Mouse (Mus musculus): ENCODE measurements at regions not wholly inside any gene's neighbourhood (a gene's known extent, or its start where the extent isn't known, plus 50 kb on each side); places are given as distances from the start of the nearest gene placed in this dataset.
"Not testable (repeated sequence)": the region's sequence is repeated elsewhere in the genome, so short reads cannot be mapped to it uniquely, and the experiment has no call there.

DNA sequence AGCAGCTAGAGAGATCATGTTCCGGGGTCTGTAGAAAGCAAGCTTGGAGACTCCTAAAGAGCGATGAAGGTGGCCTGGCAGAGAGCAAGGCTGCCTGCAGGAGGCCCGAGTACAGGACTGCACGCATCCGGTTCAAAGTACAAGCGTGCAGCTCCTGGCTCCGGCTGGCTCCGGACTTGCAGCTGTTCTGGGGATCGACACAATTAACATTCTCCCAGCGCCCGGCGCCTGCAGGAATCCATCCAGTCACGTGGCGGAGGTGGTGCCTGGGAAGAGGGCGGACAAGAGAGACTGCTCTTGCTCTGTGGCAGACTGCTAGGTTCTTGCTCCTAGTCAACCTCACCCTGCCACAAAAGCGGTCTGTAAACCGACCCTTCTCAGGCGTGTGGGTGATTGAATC lies 86.9 kb downstream of the Bdh1 start:
- peak; percentile 82 to 85 for DNase-seq (ENCODE audit: low spot score in 2 of 2)

DNA sequence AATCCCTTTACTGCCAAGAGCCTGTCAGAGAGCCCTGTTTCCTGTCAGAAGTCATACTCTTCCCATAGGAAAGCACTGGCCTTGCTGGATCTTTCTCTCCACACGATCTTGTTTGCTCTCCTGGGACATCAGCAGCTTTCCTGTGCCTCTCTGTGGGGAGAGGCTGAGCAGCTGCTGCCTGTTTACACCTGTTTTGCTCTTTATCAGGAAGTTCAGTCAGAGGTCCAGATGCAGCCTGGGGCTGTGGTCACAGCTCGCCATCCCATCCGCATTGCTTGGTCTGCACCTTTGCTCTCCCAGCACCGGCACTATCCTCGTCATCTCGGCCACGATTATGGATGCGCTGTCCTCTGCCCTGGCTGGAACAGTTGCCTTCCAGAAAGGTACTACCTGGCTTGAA lies 88.0 kb downstream of the Bdh1 start:
- DNase-seq (ENCODE audit: low spot score in 2 of 2): peak in 1 of 2 experiments; percentile 24

DNA sequence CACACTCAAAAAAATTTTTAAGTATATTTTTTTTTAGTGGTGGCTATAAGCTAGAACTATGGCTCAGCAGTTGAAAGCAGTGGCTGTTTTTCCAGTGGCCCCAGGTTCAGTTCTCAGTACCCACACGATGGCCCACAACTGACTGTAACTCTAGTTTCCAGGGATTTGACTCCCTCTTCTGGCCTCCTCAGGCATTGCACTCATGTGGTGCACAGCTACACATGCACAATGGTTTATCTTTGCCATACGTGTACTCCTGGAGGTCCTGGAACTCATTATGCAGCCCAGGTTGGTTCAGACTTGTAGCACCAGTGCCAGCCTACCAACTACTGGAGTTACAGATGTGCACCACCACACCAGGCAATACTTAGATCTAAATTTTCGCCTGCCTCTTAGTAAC lies 96.7 kb downstream of the Bdh1 start:
- no peak for DNase-seq (ENCODE audit: low spot score in 2 of 2)

DNA sequence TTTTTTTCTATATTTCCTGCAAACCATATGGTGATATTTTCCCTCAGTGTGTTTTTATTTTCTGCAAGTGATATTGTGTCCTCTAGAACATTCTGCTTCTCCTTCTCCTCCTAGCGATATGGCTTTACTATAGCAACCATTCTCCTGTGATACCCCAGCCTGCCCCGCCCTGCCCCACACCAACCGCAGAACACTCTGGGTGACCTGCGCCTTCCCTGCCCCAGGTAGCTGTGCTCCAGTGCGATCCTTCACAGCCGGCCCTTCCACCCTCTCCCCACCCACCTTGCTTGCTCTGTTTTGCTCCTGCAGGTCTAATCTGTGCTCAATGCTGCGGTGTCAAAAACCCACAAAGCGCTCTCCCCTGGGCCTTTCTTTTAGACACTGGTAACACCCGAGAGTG lies 98.0 kb downstream of the Bdh1 start:
- DNase-seq (ENCODE audit: low spot score in 2 of 2): no peak

DNA sequence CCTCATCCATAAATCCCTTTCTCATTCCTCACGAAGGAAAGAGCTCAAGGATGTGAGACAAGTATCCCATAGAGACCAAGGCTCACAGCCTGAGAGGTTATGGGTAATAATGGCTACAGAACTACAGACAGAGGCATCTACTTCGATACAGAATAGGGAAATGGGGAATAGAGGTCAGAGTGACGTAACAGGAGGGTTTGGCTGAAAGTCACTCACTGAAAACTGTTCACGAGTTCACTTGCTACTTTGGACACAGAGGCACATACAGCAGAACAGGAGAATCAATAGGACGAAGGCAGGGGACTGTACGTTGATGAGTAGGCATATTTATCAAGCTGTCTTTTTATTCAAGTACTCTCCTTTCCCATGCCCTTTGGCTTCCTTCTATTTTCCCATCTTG lies 99.7 kb downstream of the Bdh1 start:
- DNase-seq (ENCODE audit: low spot score in 2 of 2): no peak

DNA sequence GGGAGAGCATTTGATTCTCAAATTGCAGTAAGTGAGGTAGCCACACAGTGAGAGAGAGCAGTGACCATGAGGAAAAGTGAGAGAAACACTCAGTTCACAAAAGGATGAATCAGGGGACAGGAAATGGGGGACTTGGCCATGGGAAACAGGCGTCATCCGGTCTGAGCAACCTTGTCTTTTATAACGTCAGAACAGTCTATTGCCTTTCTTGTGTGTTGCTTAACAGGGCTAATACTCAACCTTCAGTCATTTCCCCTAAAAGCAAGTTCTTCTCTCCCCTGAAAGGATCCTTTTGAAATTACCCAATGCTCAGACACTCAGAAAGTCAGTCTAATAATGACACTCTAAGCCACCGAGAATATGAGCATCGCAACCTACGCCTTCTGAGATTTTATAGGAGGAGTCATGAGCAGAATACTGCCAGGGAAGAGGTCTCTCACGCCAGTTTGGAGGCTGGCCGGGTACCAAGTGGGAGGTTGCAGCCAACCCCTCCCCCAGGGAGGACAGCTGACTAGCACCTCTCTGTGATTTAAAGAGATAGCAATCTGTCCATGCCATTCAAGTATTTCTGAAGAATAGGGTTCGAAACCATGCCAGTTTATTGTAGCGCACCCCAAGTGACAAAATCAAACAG lies 104.7 kb downstream of the Bdh1 start:
- no peak for DNase-seq (ENCODE audit: low spot score in 2 of 2)

DNA sequence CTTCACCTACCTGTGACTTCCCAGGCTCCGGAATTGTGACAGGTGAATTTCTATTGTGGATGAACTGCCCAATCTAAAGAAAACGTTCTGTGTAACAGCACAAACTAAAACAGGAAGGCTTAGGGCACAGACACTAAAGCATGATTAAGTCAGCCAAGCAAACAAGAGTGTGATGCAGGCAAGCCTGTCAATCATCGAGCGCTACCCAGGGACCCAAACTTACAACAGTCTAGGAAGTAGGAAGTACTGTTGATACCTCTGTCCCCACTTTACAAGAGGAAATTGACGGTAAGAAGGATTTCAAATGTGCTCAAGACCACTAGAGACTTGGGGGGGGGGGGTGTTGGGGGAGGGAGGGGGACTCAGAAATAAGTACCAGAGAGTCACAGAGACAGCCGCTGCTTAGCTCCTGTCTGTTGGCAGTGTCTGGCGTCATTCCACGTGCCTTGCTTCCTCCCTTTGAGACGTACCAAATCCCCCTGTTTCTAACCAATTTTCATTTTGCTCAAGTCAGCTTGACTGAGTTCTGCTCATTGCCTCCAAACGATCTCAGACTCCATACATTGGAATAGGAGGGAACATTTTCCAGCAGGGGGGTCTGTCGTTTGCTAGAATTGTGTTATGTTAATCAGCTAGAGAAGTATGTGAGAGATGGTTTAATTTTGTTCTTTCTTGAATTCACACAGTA lies 106.7 kb downstream of the Bdh1 start:
- no peak for DNase-seq (ENCODE audit: low spot score in 2 of 2)

DNA sequence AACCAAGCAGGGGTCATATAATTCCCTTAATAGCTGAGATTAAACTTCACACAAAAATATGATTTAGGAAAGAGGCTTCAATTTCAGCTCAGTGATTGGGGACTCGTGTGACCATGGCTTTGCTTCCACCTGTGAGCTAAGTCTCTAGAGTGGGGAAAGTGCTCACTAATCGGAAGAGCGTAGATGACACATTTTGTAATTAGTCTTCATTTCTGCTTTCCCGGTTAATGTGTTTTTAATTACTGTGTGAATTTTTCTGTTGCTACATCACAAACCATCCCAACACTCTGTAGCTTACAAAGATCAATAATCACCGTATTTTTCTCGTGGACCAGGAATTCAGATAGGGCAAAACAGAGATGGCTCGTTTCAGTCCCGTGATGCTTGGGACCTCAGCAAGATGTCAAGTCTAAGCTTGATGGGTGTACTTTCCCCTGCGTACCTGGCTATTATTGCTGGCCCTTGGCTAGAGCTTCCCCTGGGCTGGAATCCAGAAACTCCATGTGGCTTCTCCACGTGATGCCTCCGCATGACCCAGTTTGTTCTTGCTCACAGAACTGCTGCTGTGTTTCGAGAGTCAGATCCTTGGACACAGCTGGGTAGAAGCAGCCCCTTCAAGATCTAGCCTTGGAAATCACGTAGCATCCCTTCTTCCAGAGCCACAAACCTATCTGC lies 107.3 kb downstream of the Bdh1 start:
- peak; percentile 24 to 46 for DNase-seq (ENCODE audit: low spot score in 2 of 2)

DNA sequence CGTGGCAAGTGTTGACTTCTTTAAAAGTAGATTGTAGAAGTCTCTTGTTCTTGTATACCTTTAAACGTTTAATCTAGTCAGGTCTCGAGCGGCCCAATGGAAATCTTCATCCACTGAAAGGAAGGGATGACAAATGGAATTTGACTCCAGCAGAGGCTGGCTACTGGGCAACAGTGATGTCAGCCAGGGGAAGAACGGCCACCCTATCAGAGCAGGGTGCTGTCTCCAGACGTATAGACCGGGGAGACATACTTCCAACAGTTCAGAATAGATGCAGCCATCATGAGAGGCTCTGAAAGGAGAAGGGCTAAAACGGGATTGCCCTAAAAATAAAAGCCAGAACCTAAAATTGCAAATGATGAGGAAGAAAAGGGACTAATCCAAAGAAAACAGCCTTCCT lies 108.0 kb downstream of the Bdh1 start:
- DNase-seq (ENCODE audit: low spot score in 2 of 2): no peak

DNA sequence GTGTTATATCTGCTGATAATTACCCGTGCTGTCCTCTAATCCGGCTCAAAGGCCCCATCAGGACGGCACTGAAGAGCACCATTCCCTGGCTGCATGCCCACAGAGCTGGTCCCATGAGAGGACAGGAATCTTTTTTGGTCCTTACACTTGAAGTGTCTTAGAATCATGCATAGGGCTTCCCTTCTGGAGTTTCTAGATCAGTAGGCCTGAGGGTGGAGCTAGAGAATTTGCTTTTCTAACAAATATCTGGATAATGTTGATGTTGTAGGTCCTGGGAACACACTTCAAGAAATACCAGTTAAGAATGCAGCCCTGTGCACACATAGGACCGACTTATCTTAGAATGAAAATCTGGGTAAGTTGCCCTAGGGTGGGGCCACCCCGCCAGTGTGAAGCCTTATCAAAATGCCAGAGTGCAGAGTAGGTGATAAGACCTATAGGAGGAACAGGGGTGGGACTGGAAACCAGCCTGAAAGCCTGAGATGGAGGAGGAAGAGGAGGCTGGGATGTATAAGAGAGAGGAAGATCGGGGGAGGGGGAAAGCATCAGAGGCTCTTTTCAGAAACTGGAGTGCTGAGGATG lies 111.2 kb downstream of the Bdh1 start:
- DNase-seq (ENCODE audit: low spot score in 2 of 2): no peak

DNA sequence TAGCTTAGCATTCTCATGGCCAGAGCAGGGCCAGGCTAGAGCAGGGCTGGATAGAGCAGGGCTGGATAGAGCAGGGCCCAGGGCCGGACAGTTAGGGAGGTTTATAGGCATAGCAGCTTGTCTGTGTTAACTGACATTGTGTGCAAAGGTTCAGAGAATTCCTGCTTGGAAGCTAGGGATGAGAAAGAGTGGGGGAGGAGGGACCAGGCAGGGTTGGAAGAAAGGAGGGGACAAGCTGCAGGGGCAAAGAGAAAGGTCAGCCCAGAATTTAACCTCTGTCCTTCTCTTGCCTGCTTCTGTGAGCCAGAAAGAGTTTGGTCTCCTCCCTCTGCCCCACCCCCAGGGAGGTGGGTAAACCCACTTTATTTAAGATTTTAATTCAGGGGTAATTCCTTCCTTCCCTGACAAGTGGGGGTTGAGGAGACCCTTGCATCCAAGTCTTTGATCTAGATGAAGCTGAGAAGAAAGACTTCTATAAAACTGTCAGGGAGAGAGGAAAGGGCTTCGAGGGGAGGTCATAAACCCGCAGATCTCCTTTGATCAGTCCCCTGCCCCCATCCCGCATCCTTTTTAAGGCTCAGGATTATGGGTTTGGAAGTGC lies 112.9 kb downstream of the Bdh1 start:
- no peak for DNase-seq (ENCODE audit: low spot score in 2 of 2)

DNA sequence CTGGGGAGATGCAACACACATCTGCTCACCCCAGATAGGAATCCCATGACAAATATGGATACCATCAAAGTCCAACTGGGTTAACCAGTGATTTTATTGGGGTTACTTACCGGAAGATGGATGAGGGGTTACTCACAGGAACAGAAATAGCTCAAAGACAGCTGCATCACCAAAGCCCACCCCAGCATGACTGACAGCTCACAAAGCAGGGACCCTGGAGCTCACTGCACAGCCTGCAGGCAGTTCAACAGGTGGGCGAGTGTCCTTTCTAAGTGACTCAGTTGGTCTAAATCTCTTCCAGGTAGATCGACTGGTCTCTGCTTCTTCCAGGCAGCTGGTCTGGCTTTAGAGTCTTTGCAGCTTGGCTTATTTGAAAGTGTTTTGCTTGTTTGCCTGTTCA lies 114.2 kb downstream of the Bdh1 start:
- DNase-seq (ENCODE audit: low spot score in 2 of 2): no peak

DNA sequence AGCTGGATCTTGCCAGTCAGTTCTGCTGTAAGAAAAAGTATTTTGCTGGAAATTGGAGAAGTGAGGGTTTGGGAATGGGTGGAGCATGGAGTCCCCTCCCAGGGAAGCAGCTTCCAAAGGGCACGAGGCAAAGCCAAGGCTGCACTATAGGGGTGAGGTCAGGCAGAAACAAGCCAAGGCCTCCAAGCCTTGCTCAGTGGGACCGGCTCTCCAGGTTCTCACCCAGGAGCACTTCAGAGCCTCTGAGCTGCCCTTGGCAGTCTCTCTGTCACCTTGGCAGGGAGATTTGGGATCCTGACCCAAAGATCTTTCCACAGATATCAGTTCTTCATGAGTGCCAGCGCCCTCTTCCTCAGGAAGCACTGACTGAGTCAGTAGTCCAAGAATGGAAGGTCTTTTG lies 116.5 kb downstream of the Bdh1 start:
- no peak for DNase-seq (ENCODE audit: low spot score in 2 of 2)

DNA sequence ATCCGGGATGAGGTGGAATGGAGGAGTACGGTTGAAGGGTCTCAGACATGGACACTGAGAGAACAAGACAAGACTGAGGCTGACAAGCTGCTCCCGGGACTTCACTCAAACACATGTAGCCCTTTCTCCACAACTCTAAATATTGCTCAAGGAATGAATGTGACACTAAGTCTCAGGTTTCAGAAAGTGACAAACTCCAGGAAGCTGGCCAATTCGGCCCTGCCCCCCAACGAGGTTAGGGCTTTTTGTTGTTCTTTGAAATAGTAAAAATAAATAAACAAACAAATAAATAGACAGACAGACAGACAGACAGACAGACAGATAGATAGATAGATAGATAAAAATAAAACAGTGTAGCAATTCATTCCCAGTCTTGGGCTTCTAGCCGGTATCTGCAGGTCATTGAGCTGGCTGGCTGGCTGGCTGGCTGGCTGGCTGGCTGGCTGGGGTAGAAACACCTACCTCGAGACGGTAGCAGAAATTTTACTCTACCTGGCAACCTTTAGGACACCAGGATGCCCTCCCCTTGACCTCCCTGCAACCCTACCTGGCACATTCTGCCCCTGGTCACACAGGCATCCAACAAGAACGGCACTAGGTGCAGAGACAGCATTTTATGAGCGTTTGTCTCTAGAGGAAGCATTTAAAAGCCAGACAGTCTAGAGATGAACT lies 119.6 kb upstream of the Dlg1 start:
- no peak for DNase-seq (ENCODE audit: low spot score in 2 of 2)

DNA sequence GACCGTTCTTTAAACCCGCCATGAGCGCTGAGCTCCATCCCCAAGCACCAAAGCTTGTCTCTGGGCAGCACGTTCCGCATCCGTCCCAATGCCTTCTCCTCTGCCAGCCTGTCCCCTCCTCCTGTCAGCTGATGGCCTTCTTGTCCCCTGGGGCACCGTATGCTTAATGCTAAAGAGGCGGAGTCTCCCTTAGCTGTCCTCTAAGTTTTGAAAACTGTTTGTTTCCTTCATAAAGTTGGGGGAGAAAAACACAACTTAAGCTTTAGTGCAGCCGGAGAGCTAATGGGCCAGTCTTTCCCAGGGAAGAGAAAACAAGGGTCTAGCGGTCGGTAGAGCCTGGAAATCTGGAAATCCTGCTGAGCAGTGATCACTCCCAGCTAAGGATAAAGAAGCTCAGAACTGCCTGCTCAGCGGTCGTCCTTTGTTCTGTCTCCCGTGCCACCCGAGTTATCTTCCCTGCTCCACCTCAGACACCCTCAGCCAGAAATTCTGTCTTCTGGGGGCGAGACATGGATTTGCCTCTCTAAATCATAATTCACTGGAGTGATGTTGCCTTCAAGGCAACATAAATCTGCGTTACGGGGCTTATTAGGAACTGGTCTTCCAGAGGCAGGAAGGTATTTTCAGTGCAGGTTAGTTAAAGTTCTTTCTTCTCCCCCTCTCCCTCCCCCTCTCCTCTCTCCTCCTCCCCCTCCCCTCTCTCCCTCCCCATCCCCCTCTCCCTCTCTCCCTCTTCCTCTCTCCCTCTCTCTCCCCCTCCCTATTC lies 117.0 kb upstream of the Dlg1 start:
- no peak for DNase-seq (ENCODE audit: low spot score in 2 of 2)

DNA sequence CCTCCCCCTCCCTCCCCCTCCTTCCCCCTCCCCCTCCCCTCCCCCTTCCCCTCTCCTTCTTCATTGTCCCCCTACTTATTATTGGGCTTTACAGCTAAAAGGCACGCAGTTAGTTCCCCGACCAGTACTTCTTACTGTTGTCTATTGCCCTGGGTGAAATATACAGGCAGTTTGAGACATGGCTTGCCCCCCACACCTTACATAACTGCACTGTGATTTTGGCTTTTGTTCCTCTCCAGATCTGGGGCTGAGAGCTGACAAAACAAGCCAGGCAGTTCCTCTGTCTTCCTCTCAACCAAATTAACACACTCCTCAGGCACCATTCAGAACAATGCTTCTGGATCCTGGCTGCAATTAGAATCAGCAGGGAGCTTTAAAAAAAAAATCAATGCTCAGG lies 116.4 kb upstream of the Dlg1 start:
- no peak for DNase-seq (ENCODE audit: low spot score in 2 of 2)

DNA sequence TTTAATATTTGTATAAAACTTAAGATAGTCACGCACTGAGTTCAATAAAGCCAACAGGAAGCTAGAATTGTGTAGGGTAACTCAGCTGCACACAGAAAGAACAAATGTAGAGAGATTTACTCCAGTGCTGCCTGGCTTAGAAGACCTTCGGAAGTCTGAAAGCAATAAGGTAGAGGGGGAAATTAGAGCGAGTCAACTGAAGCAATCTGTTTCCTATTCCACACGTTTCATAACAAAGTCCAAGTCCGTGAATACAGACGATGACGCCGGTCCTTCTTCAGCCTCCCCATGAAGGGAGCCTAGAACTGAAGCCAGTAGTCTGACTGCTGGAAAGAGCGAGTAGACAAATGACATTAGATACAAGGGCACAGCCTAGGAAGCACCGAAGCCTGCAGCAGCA lies 115.9 kb upstream of the Dlg1 start:
- DNase-seq (ENCODE audit: low spot score in 2 of 2): no peak

DNA sequence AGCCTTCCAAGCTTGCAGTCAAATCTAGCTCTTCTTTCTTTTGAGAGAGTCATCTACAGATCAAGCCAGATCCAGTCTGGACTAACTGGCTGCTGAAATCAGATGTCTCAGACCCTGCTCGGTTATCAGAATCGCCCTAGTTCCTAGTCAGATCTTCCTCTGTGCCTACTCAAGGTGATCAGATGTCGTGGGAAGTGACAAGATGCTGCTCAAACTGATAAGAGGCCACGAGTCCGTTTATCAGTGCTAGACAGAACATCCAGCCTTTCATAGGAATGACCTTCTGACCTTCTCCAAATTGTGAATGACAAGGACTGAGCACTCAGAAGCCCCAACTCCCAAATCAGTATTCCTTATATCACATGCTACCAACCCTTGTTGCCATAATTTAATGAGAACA lies 113.3 kb upstream of the Dlg1 start:
- no peak for DNase-seq (ENCODE audit: low spot score in 2 of 2)

DNA sequence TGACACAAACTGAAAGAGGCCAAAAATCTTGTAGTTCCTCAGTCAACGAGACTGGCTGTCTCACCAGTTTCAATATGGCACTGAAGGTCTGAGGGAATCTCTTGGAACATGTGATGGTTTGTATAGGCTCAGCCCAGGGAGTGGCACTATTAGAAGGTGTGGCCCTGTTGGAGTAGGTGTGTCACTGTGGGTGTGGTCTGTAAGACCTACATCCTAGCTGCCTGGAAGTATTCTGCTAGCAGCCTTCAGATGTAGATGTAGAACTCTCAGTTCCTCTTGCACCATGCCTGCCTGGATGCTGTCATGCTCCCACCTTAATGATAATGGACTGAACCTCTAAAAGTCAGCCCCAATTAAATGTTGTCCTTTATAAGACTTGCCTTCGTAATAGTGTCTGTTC lies 112.7 kb upstream of the Dlg1 start:
- DNase-seq (ENCODE audit: low spot score in 2 of 2): not testable (repeated sequence)

DNA sequence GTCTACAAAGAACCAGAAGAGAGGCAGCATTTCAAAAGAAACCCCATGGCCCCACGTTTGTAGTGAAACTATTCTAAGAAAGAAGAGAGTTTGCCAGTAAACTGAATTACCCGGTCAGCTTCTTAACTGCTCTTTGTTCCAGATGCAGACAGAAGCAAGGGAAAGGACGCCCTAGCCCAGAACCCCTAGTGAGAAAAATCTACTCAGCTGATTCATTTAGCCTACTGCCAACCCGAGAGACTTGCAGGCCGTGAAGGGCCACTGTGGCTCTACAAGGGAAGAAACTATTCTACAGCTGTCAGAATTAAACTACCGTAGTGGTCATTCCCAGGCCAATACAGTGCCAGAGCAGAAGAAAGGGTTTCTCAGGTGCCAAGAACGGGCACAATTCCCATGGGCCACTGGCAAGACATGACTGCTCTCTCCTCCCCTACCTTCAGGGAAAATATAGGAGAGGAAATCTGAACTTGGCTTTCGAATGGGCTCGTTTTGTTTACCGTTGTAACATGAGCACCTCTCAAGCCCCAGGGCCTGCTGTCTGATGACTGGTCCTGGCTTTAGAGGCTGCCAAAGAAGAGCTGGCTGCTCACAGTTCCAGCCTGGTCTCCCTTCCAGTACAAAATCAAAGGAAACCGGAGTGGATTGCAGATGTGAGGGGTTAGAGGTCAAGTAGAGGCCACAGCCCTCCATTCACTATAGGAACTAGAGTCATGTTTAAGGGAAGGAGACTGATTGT lies 111.7 kb upstream of the Dlg1 start:
- no peak for DNase-seq (ENCODE audit: low spot score in 2 of 2)
